Mouse (Mus musculus) erythroblast, embryonic 14.5 days (primary cell): Measurements from ENCODE around the gene Skap2. TPM values are rescaled to one million over a fixed set of nuclear protein-coding genes. Genes with fewer than 3 reads are reported as not detected.

ENCODE experiments used
- H3K27me3 ChIP-seq: 2 replicates; pipeline ENCODE4 v1.6.1; 2012; ENCODE audit warnings: inconsistent platforms; ENCODE audit not compliant: control insufficient read depth
- H3K36me3 ChIP-seq: 2 replicates; pipeline ENCODE4 v1.6.1; 2012; ENCODE audit warnings: mild to moderate bottlenecking, inconsistent platforms; ENCODE audit not compliant: control insufficient read depth
- H3K4me1 ChIP-seq: 2 replicates; pipeline ENCODE4 v1.6.1; 2012; ENCODE audit warnings: inconsistent platforms; ENCODE audit not compliant: control insufficient read depth
- H3K4me3 ChIP-seq: replicated peaks from 2 replicates; pipeline ENCODE3; 2012; ENCODE audit warnings: moderate library complexity, mild to moderate bottlenecking, inconsistent platforms
- H3K9me3 ChIP-seq: 2 replicates; pipeline ENCODE4 v1.6.1; 2012; ENCODE audit warnings: low read length, inconsistent platforms, mixed read lengths; ENCODE audit not compliant: control insufficient read depth
- GATA1 ChIP-seq: IDR thresholded peaks from 2 replicates; pipeline ENCODE4 v1.6.1; 2012; ENCODE audit warnings: low read length, inconsistent platforms, mixed read lengths
- TAL1 ChIP-seq: IDR thresholded peaks from 3 replicates; pipeline ENCODE4 v1.6.1; 2012; ENCODE audit warnings: low read length, inconsistent platforms, mixed read lengths
- polyA plus RNA-seq: library from polyadenylated mRNA; stranded (reverse); fragments of >175 nt; gene quantifications from 2 replicates; pipeline ENCODE4 v1.2.3, GENCODE M21; 2012

Skap2 gene
- polyA plus RNA-seq: 0.03 and 0.04 TPM in 2 replicates

DNA sequence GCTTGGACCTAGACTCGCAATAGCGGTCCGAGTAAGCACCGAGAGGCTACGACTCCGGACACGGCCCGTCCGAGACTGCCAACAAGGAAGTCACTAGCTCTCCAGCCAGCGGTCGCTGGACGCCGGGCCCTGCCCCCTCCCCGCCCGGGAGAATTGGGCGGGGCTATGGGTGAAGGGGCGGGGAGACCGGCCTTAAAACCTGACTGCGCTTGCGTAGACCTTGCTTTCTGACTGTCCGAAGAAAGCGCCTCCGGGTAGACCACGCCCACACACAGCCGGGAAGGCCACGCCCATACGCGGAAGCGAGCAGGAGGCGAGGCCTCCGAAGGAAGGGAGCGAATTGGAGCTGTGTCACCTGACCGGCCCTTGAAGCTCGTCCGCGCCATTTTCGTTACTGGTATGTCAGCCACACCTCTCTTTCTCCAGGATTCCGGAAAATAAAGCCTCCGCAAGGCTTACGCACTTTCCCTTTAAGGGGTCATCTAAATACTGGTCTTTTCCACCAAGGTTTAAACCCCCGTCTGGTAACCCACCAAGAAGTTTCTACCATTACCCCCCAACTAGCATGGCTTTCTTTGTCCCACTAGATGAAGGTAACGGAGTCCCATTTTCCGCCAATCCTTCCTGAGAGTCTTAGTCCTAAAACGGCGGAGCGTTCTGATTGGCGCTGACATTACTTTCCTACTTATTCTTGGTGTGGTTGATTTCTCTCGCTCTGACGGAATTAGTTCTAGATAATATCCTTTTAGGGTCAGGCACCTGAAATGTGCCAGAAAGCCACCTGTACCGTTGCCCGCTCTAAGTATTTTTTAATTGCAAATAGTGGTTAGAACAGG, at the start of gene Skap2:
Gene Skap2 (minus strand): TSS at position 141 of the 836 bp plus-strand sequence.
- Histone ChIP-seq H3K9me3 (no peaks in the 10 kb centered on the region), H3K27me3 (peaks cover 44% of the 10 kb centered on the region), H3K4me1 (peaks cover 22% of the 10 kb centered on the region), H3K4me3 (peak within 1 kb of the TSS; percentile 80), H3K36me3 (no peaks in the 10 kb centered on the region)
- TF ChIP-seq TAL1: no peak
- TF ChIP-seq GATA1: no peak

- Histone ChIP-seq H3K4me1 (no peaks in the 10 kb centered on the region), H3K27me3 (no peaks in the 10 kb centered on the region; the same call in 1 of the 2 replicates), H3K9me3 (no peaks in the 10 kb centered on the region), H3K4me3 (no peak overlapping the region), H3K36me3 (no peaks in the 10 kb centered on the region)
- no peak for TF ChIP-seq TAL1
- no peak for TF ChIP-seq GATA1
Measured at GRCm38 (mm10) chr6:52058899-52059448, 46.6 kb upstream of the Skap2 start.

GRCm38 (mm10) chr6:52058120-52058519, 45.8 kb upstream of the Skap2 start:
- H3K4me1 ChIP-seq: no peaks in the 10 kb centered on the region
- no peaks in the 10 kb centered on the region for H3K9me3 ChIP-seq
- H3K4me3 ChIP-seq: no peak overlapping the region
- no peaks in the 10 kb centered on the region; the same call in 1 of the 2 replicates for H3K27me3 ChIP-seq
- TF ChIP-seq GATA1 (no peak), TAL1 (no peak)
- H3K36me3 ChIP-seq: no peaks in the 10 kb centered on the region

DNA sequence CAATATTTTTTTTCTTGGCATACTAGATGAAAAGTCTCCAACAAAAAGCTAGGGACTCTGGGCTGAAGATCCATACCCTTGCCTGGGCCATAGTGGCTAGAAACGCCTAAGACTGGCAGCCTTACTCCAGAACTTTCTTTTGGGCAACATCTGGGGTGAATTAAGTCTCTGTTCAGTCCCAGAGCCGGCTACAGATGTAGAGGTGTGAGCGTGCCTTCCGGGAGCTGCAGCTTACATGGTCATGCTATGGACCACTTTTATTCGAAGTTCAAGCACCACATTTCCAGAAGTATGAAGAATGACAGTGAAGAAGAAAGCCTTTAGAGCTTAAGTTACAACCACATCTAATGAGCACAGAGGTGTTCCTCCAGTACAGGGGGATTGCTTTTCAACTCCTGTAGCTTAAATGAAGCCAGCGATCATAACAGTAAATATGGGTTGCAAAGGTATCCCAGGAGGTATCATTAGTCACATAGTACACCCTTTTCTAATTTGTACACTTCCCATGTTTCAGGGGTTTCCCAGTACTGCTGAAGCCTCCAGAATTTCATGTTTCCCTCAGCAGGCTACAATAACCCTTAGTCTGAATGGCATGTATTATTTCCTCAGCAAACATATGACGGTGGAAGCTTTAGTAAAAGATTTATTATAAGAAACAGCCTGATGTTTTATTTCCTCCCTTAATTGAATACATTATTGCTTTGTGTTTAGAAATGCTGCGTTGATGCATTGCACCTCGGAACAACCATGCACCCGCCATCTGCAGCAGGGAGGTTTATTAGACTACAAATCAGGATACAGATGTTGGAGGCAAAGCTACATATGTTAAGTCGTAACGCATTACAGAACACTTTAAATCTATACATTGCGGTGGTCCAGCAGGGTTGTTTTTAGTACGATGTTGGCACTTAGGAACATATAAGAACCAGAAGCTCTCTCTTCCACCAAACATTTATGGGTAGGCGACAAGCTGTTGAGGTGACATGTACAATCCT, 41.5 kb upstream of the Skap2 start:
- no peaks in the 10 kb centered on the region for H3K36me3 ChIP-seq
- H3K4me3 ChIP-seq: no peak overlapping the region
- no peaks in the 10 kb centered on the region; the same call in 1 of the 2 replicates for H3K27me3 ChIP-seq
- H3K9me3 ChIP-seq: no peaks in the 10 kb centered on the region
- TF ChIP-seq TAL1: no peak
- H3K4me1 ChIP-seq: no peaks in the 10 kb centered on the region

DNA sequence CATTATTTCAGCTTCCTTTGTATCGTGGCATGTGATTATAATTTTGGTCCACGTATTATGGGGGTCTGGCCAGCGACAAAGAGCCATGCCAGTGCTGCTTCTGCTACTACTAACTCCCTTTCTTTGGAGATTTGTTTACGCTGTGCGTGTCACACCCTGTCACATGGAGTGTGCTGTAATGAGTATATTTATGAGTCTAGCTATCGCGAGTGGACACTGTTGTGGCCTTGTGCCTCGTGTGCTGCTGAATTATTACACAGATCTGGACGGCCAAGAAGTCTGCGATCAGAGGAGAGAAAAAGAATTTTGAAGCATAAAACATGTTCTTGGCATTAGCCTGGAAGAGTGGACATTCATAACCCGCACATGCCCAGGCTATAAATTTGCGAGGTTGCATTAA, 37.7 kb upstream of the Skap2 start:
- Histone ChIP-seq H3K4me3 (no peak overlapping the region), H3K27me3 (no peaks in the 10 kb centered on the region), H3K4me1 (no peaks in the 10 kb centered on the region), H3K9me3 (no peaks in the 10 kb centered on the region), H3K36me3 (no peaks in the 10 kb centered on the region)
- no peak for TF ChIP-seq TAL1
- no peak for TF ChIP-seq GATA1

DNA sequence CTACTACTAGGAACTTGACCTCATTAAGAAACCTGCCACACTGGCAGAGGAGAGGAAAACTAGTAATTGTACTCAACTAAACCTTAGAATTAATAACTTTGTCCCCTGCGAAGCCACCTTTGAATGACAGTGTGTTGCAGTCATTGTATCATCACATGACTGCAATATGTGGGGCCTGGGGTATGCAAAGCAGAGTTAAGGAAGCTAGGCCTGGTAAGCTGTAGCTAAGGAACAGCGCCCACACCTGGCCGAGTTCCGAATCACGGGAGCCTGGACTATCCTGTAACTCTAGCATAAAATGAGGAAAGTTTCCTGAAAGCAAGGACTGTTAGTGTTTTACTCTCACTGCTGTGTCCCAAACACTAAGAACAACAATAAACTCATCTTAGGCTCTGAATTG, 33.2 kb upstream of the Skap2 start:
- no peak for TF ChIP-seq GATA1
- no peak for TF ChIP-seq TAL1
- H3K4me3 ChIP-seq: no peak overlapping the region
- H3K9me3 ChIP-seq: no peaks in the 10 kb centered on the region
- no peaks in the 10 kb centered on the region for H3K27me3 ChIP-seq
- H3K36me3 ChIP-seq: no peaks in the 10 kb centered on the region
- H3K4me1 ChIP-seq: no peaks in the 10 kb centered on the region

DNA sequence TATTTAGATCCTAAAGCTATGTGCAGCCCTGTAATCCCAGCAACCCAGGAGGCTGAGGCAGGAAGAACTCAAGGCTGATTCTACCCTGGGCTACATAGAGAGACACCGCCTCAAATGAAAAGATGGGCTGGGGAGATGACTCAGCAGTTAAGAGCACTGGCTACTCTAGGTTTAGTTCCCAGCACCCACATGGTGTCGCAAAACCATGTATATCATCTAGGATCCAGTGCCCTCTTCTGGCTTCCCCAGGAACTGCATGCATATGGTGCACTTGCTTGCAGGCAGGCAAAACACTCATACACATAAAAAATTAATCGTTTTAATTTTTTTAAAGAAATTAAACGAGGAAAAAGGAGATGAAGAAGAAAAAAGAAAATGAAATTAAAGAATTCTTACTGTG, 23.7 kb upstream of the Skap2 start:
- Histone ChIP-seq H3K36me3 (no peaks in the 10 kb centered on the region), H3K27me3 (no peaks in the 10 kb centered on the region), H3K4me1 (no peaks in the 10 kb centered on the region), H3K4me3 (no peak overlapping the region), H3K9me3 (peaks cover 3% of the 10 kb centered on the region; the same call in 1 of the 2 replicates)
- no peak for TF ChIP-seq GATA1
- no peak for TF ChIP-seq TAL1

- Histone ChIP-seq H3K36me3 (no peaks in the 10 kb centered on the region), H3K27me3 (no peaks in the 10 kb centered on the region), H3K4me1 (no peaks in the 10 kb centered on the region), H3K4me3 (no peak overlapping the region), H3K9me3 (peaks cover 3% of the 10 kb centered on the region; the same call in 1 of the 2 replicates)
- no peak for TF ChIP-seq TAL1
- TF ChIP-seq GATA1: no peak
Measured at GRCm38 (mm10) chr6:52031181-52031580, 18.8 kb upstream of the Skap2 start.
